Mouse (Mus musculus) kidney, adult 2 months (tissue): ENCODE data around the gene 1190005I06Rik. TPM values are rescaled to one million over a fixed set of nuclear protein-coding genes. Genes with fewer than 3 reads are reported as not detected.

Experiments
- DNase-seq: peaks from one replicate; pipeline ENCODE4 v3.0.0; 2021
- H3K27ac ChIP-seq: fragments of 200-500 bp; 2 replicates; pipeline ENCODE4 v1.5.1; 2012; ENCODE audit warnings: low read depth, low read length, control low read depth, inconsistent platforms; ENCODE audit not compliant: insufficient read depth
- H3K27me3 ChIP-seq: fragments of 200-500 bp; replicated peaks from 2 replicates; pipeline ENCODE4 v1.6.1; 2012; ENCODE audit warnings: mild to moderate bottlenecking, moderate library complexity, low read length, inconsistent platforms; ENCODE audit not compliant: control insufficient read depth, insufficient read depth
- H3K36me3 ChIP-seq: fragments of 200-500 bp; 2 replicates; pipeline ENCODE4 v1.6.1; 2012; ENCODE audit warnings: mild to moderate bottlenecking, moderate library complexity, low read length, inconsistent platforms; ENCODE audit not compliant: control insufficient read depth, insufficient read depth
- H3K4me1 ChIP-seq: fragments of 200-500 bp; 2 replicates; pipeline ENCODE4 v1.6.1; 2011; ENCODE audit warnings: low read length; ENCODE audit not compliant: control insufficient read depth, insufficient read depth
- H3K4me3 ChIP-seq: fragments of 200-500 bp; 2 replicates; pipeline ENCODE4 v1.5.1; 2011; ENCODE audit warnings: mild to moderate bottlenecking, low read depth, low read length, control low read depth; ENCODE audit not compliant: insufficient read depth
- CTCF ChIP-seq: fragments of 200-500 bp; conservative IDR thresholded peaks from 2 replicates; pipeline ENCODE4 v1.5.1; 2011; ENCODE audit warnings: low read depth, mild to moderate bottlenecking, control low read depth, low read length, moderate library complexity, mixed read lengths; ENCODE audit not compliant: insufficient read depth, insufficient read length
- POLR2A ChIP-seq: fragments of 200-500 bp; IDR thresholded peaks from one replicate; pipeline ENCODE4 v1.6.1; 2011; ENCODE audit warnings: low read depth, low read length, control low read depth
- WGBS: fragments of 180-500 bp; shearing (Covaris S2); methylation state at CpG from one replicate; pipeline ENCODE4 v1.1.7; 2018; 5-methylcytosine and 5-hydroxymethylcytosine counted together
- polyA plus RNA-seq: library from polyadenylated mRNA; depleted of rRNA; stranded (reverse); fragments of >200 nt; gene quantifications from 2 replicates; pipeline ENCODE4 v1.2.3, GENCODE M21; 2012

1190005I06Rik gene
- polyA plus RNA-seq, 1 experiment: 6.8 TPM

- no peak for DNase-seq
- Histone ChIP-seq H3K4me1 (no peaks in the 10 kb centered on the region), H3K36me3 (no peaks in the 10 kb centered on the region), H3K27me3 (no peaks in the 10 kb centered on the region), H3K27ac (no peak overlapping the region), H3K4me3 (no peak overlapping the region)
- WGBS: 75% methylated on average over 7 of the region's 7 CpGs
- TF ChIP-seq CTCF (no peak), POLR2A (no peak)
Measured at GRCm38 (mm10) chr8:120620441-120620840, 27.0 kb downstream of the 1190005I06Rik start.

GRCm38 (mm10) chr8:120619235-120620180 is 27.9 kb downstream of the 1190005I06Rik start:
- Histone ChIP-seq H3K27me3 (no peaks in the 10 kb centered on the region), H3K27ac (no peak overlapping the region)
- TF ChIP-seq POLR2A: no peak
- TF ChIP-seq CTCF: no peak

GRCm38 (mm10) chr8:120618110-120618509 is 29.3 kb downstream of the 1190005I06Rik start:
- DNase-seq: peak; percentile 56
- WGBS: 2% methylated on average over 6 of the region's 6 CpGs
- Histone ChIP-seq H3K4me1 (no peaks in the 10 kb centered on the region), H3K27ac (no peak overlapping the region), H3K4me3 (no peak overlapping the region), H3K27me3 (no peaks in the 10 kb centered on the region), H3K36me3 (no peaks in the 10 kb centered on the region)
- peak; percentile 79 for TF ChIP-seq CTCF
- TF ChIP-seq POLR2A: no peak

More at GRCm38 (mm10) chr8:120619235-120620180, 27.9 kb downstream of the 1190005I06Rik start:
- peak; percentile 29 for DNase-seq
- Histone ChIP-seq H3K36me3 (no peaks in the 10 kb centered on the region), H3K4me1 (no peaks in the 10 kb centered on the region), H3K4me3 (no peak overlapping the region)
- WGBS: 79% methylated on average over 11 of the region's 11 CpGs

GRCm38 (mm10) chr8:120616663-120617626 is 30.5 kb downstream of the 1190005I06Rik start:
- H3K4me3 ChIP-seq: no peak overlapping the region
- H3K27me3 ChIP-seq: no peaks in the 10 kb centered on the region
- TF ChIP-seq POLR2A: no peak
- no peak for TF ChIP-seq CTCF
- DNase-seq: no peak
- 77% methylated on average over 7 of the region's 8 CpGs for WGBS
- H3K36me3 ChIP-seq: no peaks in the 10 kb centered on the region
- no peak overlapping the region for H3K27ac ChIP-seq
- H3K4me1 ChIP-seq: no peaks in the 10 kb centered on the region

GRCm38 (mm10) chr8:120614491-120614890 is 32.9 kb downstream of the 1190005I06Rik start:
- TF ChIP-seq POLR2A: no peak
- H3K27ac ChIP-seq: no peak overlapping the region
- no peaks in the 10 kb centered on the region for H3K27me3 ChIP-seq
- H3K4me3 ChIP-seq: no peak overlapping the region
- no peaks in the 10 kb centered on the region for H3K36me3 ChIP-seq
- no peak for DNase-seq
- H3K4me1 ChIP-seq: no peaks in the 10 kb centered on the region
- WGBS: 92% methylated on average over 3 of the region's 3 CpGs

- no peak for TF ChIP-seq CTCF
- no peak for TF ChIP-seq POLR2A
- Histone ChIP-seq H3K27ac (no peak overlapping the region), H3K4me3 (no peak overlapping the region), H3K27me3 (no peaks in the 10 kb centered on the region), H3K4me1 (no peaks in the 10 kb centered on the region), H3K36me3 (no peaks in the 10 kb centered on the region)
- no peak for DNase-seq
- WGBS: 80% methylated on average over 6 of the region's 6 CpGs
Measured at GRCm38 (mm10) chr8:120610824-120611223, 36.6 kb downstream of the 1190005I06Rik start.
